Comparison of ENCODE assay signal across 8 mouse cellular contexts in genomic region chr2:34965293-34965692, GRCm38 (mm10). TPM values are rescaled to one million over a fixed set of nuclear protein-coding genes. Genes with fewer than 3 reads are reported as not detected.
DNase-seq lines count a peak whose midpoint lies in the region; ATAC-seq lines count a peak whose summit lies in the region.

No protein-coding gene starts in this region.

- H3K27me3 ChIP-seq in forebrain, embryonic 10.5 days (ENCODE audit: poor library complexity, severe bottlenecking): peaks cover 15% of the 10 kb centered on the region
- no peaks in the 10 kb centered on the region for H3K27me3 ChIP-seq in forebrain, embryonic 16.5 days (replicated peaks; ENCODE audit: control insufficient read depth, insufficient read depth, low read length)
- H3K27me3 ChIP-seq in intestine, embryonic 15.5 days (replicated peaks): no peaks in the 10 kb centered on the region
- H3K27me3 ChIP-seq in forebrain, embryonic 15.5 days: no peaks in the 10 kb centered on the region

- 47% methylated on average over 9 of the region's 9 CpGs for WGBS in forebrain, embryonic 10.5 days
- 41% methylated on average over 7 of the region's 9 CpGs for WGBS in forebrain, embryonic 16.5 days
- WGBS in intestine, embryonic 15.5 days: 31% methylated on average over 9 of the region's 9 CpGs
- WGBS in forebrain, embryonic 15.5 days: 39% methylated on average over 9 of the region's 9 CpGs

- peak; percentile 43 for DNase-seq in forebrain, embryonic 10.5 days (ENCODE audit: extremely low spot score, low spot score)
- DNase-seq in ZHBTc4 (ENCODE audit: low read depth, low spot score): peak; percentile 84
- peak; percentile 80 for DNase-seq in lung, postnatal 36 days
- DNase-seq in thymus, postnatal 14 days: peak; percentile 93
- DNase-seq in ovary, postnatal 36 days (ENCODE audit: low spot score): no peak

- H3K36me3 ChIP-seq in forebrain, embryonic 10.5 days (replicated peaks): no peaks in the 10 kb centered on the region
- no peaks in the 10 kb centered on the region for H3K36me3 ChIP-seq in forebrain, embryonic 16.5 days (ENCODE audit: control insufficient read depth, insufficient read depth)
- no peaks in the 10 kb centered on the region for H3K36me3 ChIP-seq in intestine, embryonic 15.5 days
- H3K36me3 ChIP-seq in forebrain, embryonic 15.5 days: no peaks in the 10 kb centered on the region

- H3K27ac ChIP-seq in forebrain, embryonic 10.5 days: no peak overlapping the region
- no peak overlapping the region for H3K27ac ChIP-seq in forebrain, embryonic 16.5 days (ENCODE audit: low read length)
- no peak overlapping the region for H3K27ac ChIP-seq in intestine, embryonic 15.5 days
- H3K27ac ChIP-seq in forebrain, embryonic 15.5 days (replicated peaks): no peak overlapping the region

- no peaks in the 10 kb centered on the region for H3K9me3 ChIP-seq in forebrain, embryonic 10.5 days
- H3K9me3 ChIP-seq in forebrain, embryonic 16.5 days (ENCODE audit: control insufficient read depth, low read length): no peaks in the 10 kb centered on the region
- H3K9me3 ChIP-seq in intestine, embryonic 15.5 days: no peaks in the 10 kb centered on the region
- no peaks in the 10 kb centered on the region for H3K9me3 ChIP-seq in forebrain, embryonic 15.5 days

- H3K4me2 ChIP-seq in forebrain, embryonic 16.5 days (ENCODE audit: low read length): no peak overlapping the region
- 0 out of 2 replicates have a peak overlapping the region, but pooled peaks have one; percentile 12 for H3K4me2 ChIP-seq in intestine, embryonic 15.5 days (replicated peaks)
- no peak overlapping the region for H3K4me2 ChIP-seq in forebrain, embryonic 15.5 days (replicated peaks)

- no peak overlapping the region for H3K9ac ChIP-seq in forebrain, embryonic 16.5 days (replicated peaks; ENCODE audit: low read depth, low read length)
- H3K9ac ChIP-seq in intestine, embryonic 15.5 days: no peak overlapping the region
- H3K9ac ChIP-seq in forebrain, embryonic 15.5 days (replicated peaks): no peak overlapping the region

- ATAC-seq in forebrain, embryonic 16.5 days: no peak
- peak; percentile 86 for ATAC-seq in intestine, embryonic 15.5 days
- no peak for ATAC-seq in forebrain, embryonic 15.5 days (replicated peaks)

- H3K4me1 ChIP-seq in forebrain, embryonic 10.5 days: peaks cover 32% of the 10 kb centered on the region
- H3K4me1 ChIP-seq in forebrain, embryonic 16.5 days (replicated peaks; ENCODE audit: control insufficient read depth, insufficient read depth, low read length): 0 out of 2 replicates have a peak, but pooled peaks cover 3% of the 10 kb centered on the region
- H3K4me1 ChIP-seq in intestine, embryonic 15.5 days (replicated peaks): peaks cover 13% of the 10 kb centered on the region; the same call in 1 of the 2 replicates
- H3K4me1 ChIP-seq in forebrain, embryonic 15.5 days: peaks cover 10% of the 10 kb centered on the region; the same call in 1 of the 2 replicates

- no peak overlapping the region for H3K4me3 ChIP-seq in forebrain, embryonic 10.5 days
- no peak overlapping the region for H3K4me3 ChIP-seq in forebrain, embryonic 16.5 days (replicated peaks; ENCODE audit: low read length)
- H3K4me3 ChIP-seq in intestine, embryonic 15.5 days (replicated peaks): no peak overlapping the region
- no peak overlapping the region for H3K4me3 ChIP-seq in forebrain, embryonic 15.5 days

RNA-seq across cellular contexts. Expression of gene Traf1, which starts 3.7 kb away (rescaled TPM):
- 0.07 and 0.31 TPM in 2 replicates for polyA plus RNA-seq in forebrain, embryonic 10.5 days (2016; fragmentation: Nextera tagmentation; extraction: Ambion mirVana)
- 1.3 and 1.8 TPM in 2 replicates for polyA plus RNA-seq in forebrain, embryonic 16.5 days (2015; fragmentation: Nextera tagmentation; extraction: Ambion mirVana)
- polyA plus RNA-seq in intestine, embryonic 15.5 days (2015; fragmentation: Nextera tagmentation; extraction: Ambion mirVana): 2.5 TPM in 2 replicates
- 0.46 and 1.6 TPM in 2 replicates for polyA plus RNA-seq in forebrain, embryonic 15.5 days (2015; fragmentation: Nextera tagmentation; extraction: Ambion mirVana)

RNA-seq across cellular contexts. Expression of gene Phf19, which starts 51.5 kb away (rescaled TPM):
- 2.7 and 3.0 TPM in 2 replicates for polyA plus RNA-seq in forebrain, embryonic 10.5 days (2016; fragmentation: Nextera tagmentation; extraction: Ambion mirVana)
- polyA plus RNA-seq in forebrain, embryonic 16.5 days (2015; fragmentation: Nextera tagmentation; extraction: Ambion mirVana): 3.8 and 4.5 TPM in 2 replicates
- polyA plus RNA-seq in intestine, embryonic 15.5 days (2015; fragmentation: Nextera tagmentation; extraction: Ambion mirVana): 8.0 TPM in 2 replicates
- 5.2 and 6.5 TPM in 2 replicates for polyA plus RNA-seq in forebrain, embryonic 15.5 days (2015; fragmentation: Nextera tagmentation; extraction: Ambion mirVana)
